Mouse (Mus musculus) bone marrow, adult 2 months (tissue): ENCODE data around the gene Ccdc115.

Source experiments
- CTCF ChIP-seq: fragments of 200-500 bp; IDR thresholded peaks from 2 replicates; pipeline ENCODE4 v1.5.1; 2011; ENCODE audit warnings: low read length, control low read depth; ENCODE audit not compliant: control insufficient read depth, insufficient read depth
- POLR2A ChIP-seq: fragments of 200-500 bp; IDR thresholded peaks from 2 replicates; pipeline ENCODE4 v1.6.1; 2011; ENCODE audit warnings: low read depth, mild to moderate bottlenecking, control low read depth, low read length, borderline replicate concordance; ENCODE audit not compliant: control insufficient read depth

DNA sequence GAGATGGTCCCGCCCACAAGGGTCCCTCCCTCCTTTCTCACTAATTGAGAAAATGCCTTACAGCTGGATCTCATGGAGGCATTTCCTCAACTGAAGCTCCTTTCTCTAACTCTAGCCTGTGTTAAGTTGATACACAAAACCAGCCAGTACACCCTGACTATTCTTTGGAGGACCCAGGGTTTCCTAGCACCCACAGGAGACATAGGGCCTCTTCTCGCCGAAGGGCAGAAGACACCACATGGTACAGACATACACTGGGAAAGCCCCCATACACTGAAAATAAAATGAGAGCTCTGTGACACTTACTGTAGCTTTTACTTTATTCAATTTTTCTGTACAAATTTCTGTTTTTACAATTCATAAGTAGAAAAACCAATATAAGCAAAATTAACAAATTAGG, 3.1 kb downstream of the Ccdc115 start:
- TF ChIP-seq POLR2A, result no peak
- no peak for TF ChIP-seq CTCF
